Mouse (Mus musculus): Measurements from ENCODE around the gene Gm648. TPM values are rescaled to one million over a fixed set of nuclear protein-coding genes. Genes with fewer than 3 reads are reported as not detected.
"Not testable (repeated sequence)": the region's sequence is repeated elsewhere in the genome, so short reads cannot be mapped to it uniquely, and the experiment has no call there.

Gene Gm648
- 0.17 TPM in 1 of 2 replicates, not detected in the other for polyA plus RNA-seq (2012; rRNA removed)

GRCm38 (mm10) chrX:56549506-56549905 is at the start of gene Gm648:
Gene Gm648, minus strand, starts transcription at chrX:56549606.
- DNase-seq (ENCODE audit: extremely low spot score in 1 of 2, low spot score in 1 of 2), result no peak

DNA sequence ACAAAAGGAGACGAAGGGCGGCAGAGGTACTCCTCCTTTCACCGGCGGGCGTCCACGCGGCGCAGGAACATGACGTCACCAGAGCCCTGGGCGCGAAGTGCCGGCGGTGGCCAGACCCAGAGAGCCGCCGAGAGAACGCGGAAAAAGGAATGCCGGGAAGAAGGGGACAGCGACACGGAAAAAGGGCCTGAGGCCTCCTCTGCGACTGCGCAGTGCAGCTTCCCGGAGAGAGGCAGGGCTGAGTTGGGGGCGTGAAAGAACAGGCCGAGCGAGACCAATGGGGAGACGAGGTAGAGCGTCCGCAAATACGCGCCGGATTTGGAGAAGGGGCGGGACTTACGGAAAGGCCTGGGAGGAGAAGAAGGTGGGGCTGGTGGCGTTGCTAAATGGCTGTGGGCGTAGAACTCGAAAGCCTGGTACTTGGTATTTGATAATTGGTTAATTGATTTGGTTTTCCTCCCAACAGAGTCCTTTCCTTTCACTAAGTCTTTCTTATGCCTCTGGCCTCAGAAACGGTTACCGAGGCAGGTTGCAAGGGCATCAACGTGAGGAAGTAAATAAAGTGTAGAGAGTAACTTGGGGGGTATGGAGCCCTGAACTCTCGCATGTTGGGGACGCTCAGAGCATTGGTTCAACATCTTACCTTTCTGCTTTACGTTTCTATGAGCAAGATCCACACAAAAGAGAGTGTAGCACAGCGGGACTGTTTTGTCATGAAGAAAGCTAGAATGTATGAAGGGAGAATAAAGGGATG is 48.7 kb upstream of the Gm648 start, which contains the start of gene Mmgt1:
Gene Mmgt1, minus strand, starts transcription at position 183 of the 754 bp plus-strand sequence.
- peak; percentile 90 to 92 for DNase-seq (ENCODE audit: extremely low spot score in 1 of 2, low spot score in 1 of 2)

- DNase-seq (ENCODE audit: extremely low spot score in 1 of 2, low spot score in 1 of 2), result no peak
Observed at GRCm38 (mm10) chrX:56597219-56597886, 47.9 kb upstream of the Gm648 start.

DNA sequence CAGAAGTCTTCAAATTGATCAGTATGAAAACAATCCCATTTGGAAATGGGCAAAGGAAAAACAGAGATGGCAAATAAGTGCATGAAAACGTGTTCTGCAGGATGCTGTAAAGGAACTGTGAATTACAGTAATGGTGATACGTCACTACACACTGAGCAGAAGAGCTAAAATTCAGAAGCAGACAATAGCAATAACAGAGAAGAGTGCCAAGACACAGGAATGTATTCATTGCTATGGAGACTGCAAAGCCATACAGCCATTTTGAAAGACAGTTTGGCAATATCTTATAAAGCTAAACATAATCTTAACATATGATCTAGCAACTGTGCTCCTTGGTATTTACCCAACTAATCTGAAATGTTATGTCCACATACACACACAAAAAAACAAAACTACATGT is 28.8 kb upstream of the Gm648 start:
- no peak for DNase-seq (ENCODE audit: extremely low spot score in 1 of 2, low spot score in 1 of 2)

GRCm38 (mm10) chrX:56572465-56572864 is 23.1 kb upstream of the Gm648 start:
- DNase-seq (ENCODE audit: extremely low spot score in 1 of 2, low spot score in 1 of 2), result no peak

DNA sequence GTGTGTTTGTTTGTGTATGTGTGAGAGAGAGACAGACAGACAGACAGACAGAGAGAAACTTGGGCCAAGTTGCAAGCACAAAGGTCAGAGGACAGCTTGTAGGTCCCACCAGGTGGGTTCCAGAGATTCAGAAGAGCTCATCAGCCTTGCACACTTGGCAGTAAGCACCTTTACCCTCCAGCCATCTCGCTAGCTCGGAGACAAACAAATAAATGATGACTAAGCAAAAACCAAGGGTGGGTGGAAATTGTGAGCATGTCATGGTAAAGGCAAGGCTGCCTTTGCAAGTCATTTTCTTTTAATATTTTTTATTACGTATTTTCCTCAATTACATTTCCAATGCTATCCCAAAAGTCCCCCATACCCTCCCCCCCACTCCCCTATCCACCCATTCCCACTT is 4.2 kb upstream of the Gm648 start:
- DNase-seq (ENCODE audit: extremely low spot score in 1 of 2, low spot score in 1 of 2), result no peak

DNA sequence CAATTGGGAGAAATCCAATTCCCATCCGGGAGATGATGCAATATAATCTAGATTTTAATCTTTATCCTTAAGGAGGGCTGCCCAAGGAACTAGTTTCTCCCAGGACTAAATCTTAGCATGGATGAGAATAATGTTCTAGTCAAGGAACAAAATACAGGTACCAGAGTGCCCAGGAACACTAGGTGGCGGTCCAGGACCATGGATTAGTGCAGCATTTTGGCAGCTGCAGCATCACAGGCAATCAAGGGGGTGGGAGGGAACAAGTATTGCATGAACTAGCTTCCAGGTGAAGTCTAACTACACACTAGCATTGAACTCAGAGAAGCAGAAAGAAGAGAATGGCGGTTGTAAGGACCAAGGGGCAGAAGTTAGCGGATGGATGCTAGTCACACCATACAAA is 12.2 kb downstream of the Gm648 start:
- DNase-seq (ENCODE audit: extremely low spot score in 1 of 2, low spot score in 1 of 2), result peak in 1 of 2 experiments; percentile 55

- DNase-seq (ENCODE audit: extremely low spot score in 1 of 2, low spot score in 1 of 2), result peak; percentile 9 to 78
Observed at GRCm38 (mm10) chrX:56531266-56531665, 18.1 kb downstream of the Gm648 start.

- not testable (repeated sequence) for DNase-seq (ENCODE audit: extremely low spot score in 1 of 2, low spot score in 1 of 2)
Observed at GRCm38 (mm10) chrX:56524442-56524841, 25.0 kb downstream of the Gm648 start, which contains the start of gene Gm10477. Gene Gm10477, plus strand, starts transcription at chrX:56524742.

- DNase-seq (ENCODE audit: extremely low spot score in 1 of 2, low spot score in 1 of 2), result no peak
Observed at GRCm38 (mm10) chrX:56497241-56497640, 52.2 kb downstream of the Gm648 start.

Other genes with a start within 250 kb of the Gm648 start
- gene Zfp449, start 203.2 kb downstream of the Gm648 start, polyA plus RNA-seq (2012; rRNA removed), result 3.2 and 3.3 TPM in 2 replicates
- 15.0 and 19.2 TPM in 2 replicates for gene Smim10l2a, start 175.0 kb downstream of the Gm648 start, polyA plus RNA-seq (2012; rRNA removed)
- gene Gm2174, start 101.6 kb downstream of the Gm648 start, polyA plus RNA-seq (2012; rRNA removed), result not detected in 2 replicates
- gene Ints6l, start 94.7 kb downstream of the Gm648 start, polyA plus RNA-seq (2012; rRNA removed), result 71.6 and 84.1 TPM in 2 replicates
- not detected in 2 replicates for gene Gm10477, start 24.9 kb downstream of the Gm648 start, polyA plus RNA-seq (2012; rRNA removed)
- gene Mmgt1, start 48.5 kb upstream of the Gm648 start, polyA plus RNA-seq (2012; rRNA removed), result 22.4 and 23.2 TPM in 2 replicates
- 64.8 and 73.8 TPM in 2 replicates for gene Slc9a6, start 60.2 kb upstream of the Gm648 start, polyA plus RNA-seq (2012; rRNA removed)
- gene Fhl1, start 182.2 kb upstream of the Gm648 start, polyA plus RNA-seq (2012; rRNA removed), result 249 and 284 TPM in 2 replicates